Mouse (Mus musculus) stomach, embryonic 16.5 days (tissue): ENCODE results near the gene Cela3b. TPM values are rescaled to one million over a fixed set of nuclear protein-coding genes. Genes with fewer than 3 reads are reported as not detected.
"Not testable (repeated sequence)": the region's sequence is repeated elsewhere in the genome, so short reads cannot be mapped to it uniquely, and the experiment has no call there.

ENCODE experiments used
- ATAC-seq: fragments of 200-750 bp; cut with Nextera tagmentation; 2 replicates; pipeline ENCODE4 v1.8.0; 2017; ENCODE audit warnings: moderate number of reproducible peaks, moderate TSS enrichment; ENCODE audit not compliant: insufficient read depth, low FRiP score
- H3K27ac ChIP-seq: fragments of 300-500 bp; sonication (generic); 2 replicates; pipeline ENCODE4 v1.5.1; 2014; ENCODE audit warnings: low read length
- H3K27me3 ChIP-seq: fragments of 300-500 bp; sonication (generic); 2 replicates; pipeline ENCODE4 v1.6.1; 2014; ENCODE audit warnings: low read length, control low read depth, mixed read lengths; ENCODE audit not compliant: control insufficient read depth, insufficient read depth
- H3K36me3 ChIP-seq: fragments of 300-500 bp; sonication (generic); 2 replicates; pipeline ENCODE4 v1.6.1; 2014; ENCODE audit warnings: low read length; ENCODE audit not compliant: control insufficient read depth, insufficient read depth
- H3K4me1 ChIP-seq: fragments of 300-500 bp; sonication (generic); 2 replicates; pipeline ENCODE4 v1.6.1; 2014; ENCODE audit warnings: low read length, control low read depth, mixed read lengths; ENCODE audit not compliant: control insufficient read depth, insufficient read depth
- H3K4me2 ChIP-seq: fragments of 300-500 bp; sonication (generic); 2 replicates; pipeline ENCODE4 v1.6.1; 2014; ENCODE audit warnings: low read depth, low read length, mixed read lengths
- H3K4me3 ChIP-seq: fragments of 300-500 bp; sonication (generic); replicated peaks from 2 replicates; pipeline ENCODE4 v1.5.1; 2014; ENCODE audit warnings: mild to moderate bottlenecking, low read length
- H3K9ac ChIP-seq: fragments of 300-500 bp; sonication (generic); 2 replicates; pipeline ENCODE4 v1.6.1; 2014; ENCODE audit warnings: low read length
- H3K9me3 ChIP-seq: fragments of 300-500 bp; sonication (generic); replicated peaks from 2 replicates; pipeline ENCODE4 v1.6.1; 2016; ENCODE audit warnings: low read length, control low read depth; ENCODE audit not compliant: control insufficient read depth
- WGBS: fragments of 180-500 bp; shearing (Covaris S2); extraction: QIAGEN DNeasy Blood & Tissue Kit; methylation state at CpG from one replicate; pipeline ENCODE4 v1.1.7; 2014; 5-methylcytosine and 5-hydroxymethylcytosine counted together
- polyA plus RNA-seq: library from polyadenylated mRNA; unstranded; fragments of >200 nt; fragmentation: Nextera tagmentation; extraction: Ambion mirVana; gene quantifications from 2 replicates; pipeline ENCODE4 v1.2.1, GENCODE M21; 2015

Cela3b gene
- polyA plus RNA-seq, 1 experiment from 2014 or later: 406 TPM

GRCm38 (mm10) chr4:137443625-137444024 is 13.3 kb upstream of the Cela3b start:
- ATAC-seq: peak; percentile 12; the same call in 1 of the 2 replicates
- Histone ChIP-seq H3K4me2 (no peak overlapping the region; the same call in 1 of the 2 replicates), H3K9ac (no peak overlapping the region), H3K4me3 (no peak overlapping the region), H3K27me3 (no peaks in the 10 kb centered on the region), H3K27ac (no peak overlapping the region), H3K36me3 (no peaks in the 10 kb centered on the region), H3K4me1 (peaks cover 21% of the 10 kb centered on the region), H3K9me3 (no peaks in the 10 kb centered on the region)
- WGBS: 10% methylated on average over 5 of the region's 5 CpGs

- 85% methylated on average over 4 of the region's 4 CpGs for WGBS
- Histone ChIP-seq H3K4me1 (peaks cover 9% of the 10 kb centered on the region), H3K27me3 (no peaks in the 10 kb centered on the region), H3K4me2 (no peak overlapping the region), H3K9ac (no peak overlapping the region), H3K36me3 (no peaks in the 10 kb centered on the region), H3K9me3 (no peaks in the 10 kb centered on the region), H3K4me3 (no peak overlapping the region), H3K27ac (no peak overlapping the region)
- ATAC-seq: no peak
Observed at GRCm38 (mm10) chr4:137441332-137441731, 11.0 kb upstream of the Cela3b start.

DNA sequence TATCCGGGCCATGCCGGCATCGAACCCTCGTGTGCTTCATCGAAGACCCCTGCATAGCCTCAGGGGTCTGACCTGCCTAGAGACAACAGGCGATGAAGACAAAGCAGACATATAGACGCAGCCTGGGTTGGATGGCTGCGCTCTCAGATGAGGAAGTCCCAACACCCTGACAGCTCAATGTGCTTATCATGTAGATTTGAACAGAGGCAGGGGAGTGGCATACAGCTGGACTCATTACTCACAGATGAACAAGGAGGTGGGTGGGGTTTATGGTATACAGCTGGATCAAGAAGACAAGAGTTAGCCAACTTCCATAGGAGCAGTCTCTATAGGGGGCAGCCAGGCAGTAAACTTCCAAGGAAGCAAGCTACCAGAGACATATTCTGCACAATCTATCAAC is 8.5 kb upstream of the Cela3b start:
- Histone ChIP-seq H3K4me1 (peaks cover 8% of the 10 kb centered on the region), H3K4me3 (no peak overlapping the region), H3K27me3 (no peaks in the 10 kb centered on the region), H3K36me3 (no peaks in the 10 kb centered on the region), H3K4me2 (no peak overlapping the region), H3K9me3 (no peaks in the 10 kb centered on the region), H3K27ac (no peak overlapping the region), H3K9ac (no peak overlapping the region)
- ATAC-seq: no peak; the same call in 1 of the 2 replicates
- WGBS: 85% methylated on average over 8 of the region's 8 CpGs

DNA sequence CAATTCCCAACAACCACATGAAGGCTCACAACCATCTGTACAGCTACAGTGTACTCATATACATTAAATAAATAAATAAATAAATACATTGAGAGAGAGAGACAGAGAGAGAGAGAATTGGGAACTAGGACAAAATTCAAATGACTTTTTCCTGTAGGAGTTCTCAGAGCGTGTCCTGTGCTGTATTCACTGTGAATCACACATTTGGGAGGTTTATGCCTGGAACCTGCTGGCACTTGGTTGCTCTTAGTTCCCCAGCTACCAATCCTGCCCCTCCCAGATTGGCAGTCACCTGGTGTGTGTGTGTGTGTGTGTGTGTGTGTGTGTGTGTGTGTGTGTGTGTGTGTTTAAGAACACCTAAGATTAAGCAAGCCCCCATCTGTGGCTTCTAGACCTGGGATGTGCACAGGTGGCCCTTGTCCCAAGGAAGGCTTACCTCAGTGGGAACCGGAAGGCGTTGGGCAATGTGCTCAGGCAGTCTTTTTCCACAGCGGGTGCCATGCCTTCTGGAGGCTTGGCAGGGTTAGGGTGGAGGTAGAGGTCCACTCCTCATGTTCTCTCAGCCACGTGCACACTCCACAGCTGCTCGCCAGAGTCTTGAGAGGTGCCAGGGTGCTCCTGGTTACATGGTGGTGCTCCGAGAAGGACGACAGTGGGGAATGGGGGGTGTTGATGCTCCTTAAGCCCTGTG is 6.8 kb upstream of the Cela3b start:
- 0 out of 2 replicates have a peak, but pooled peaks have one; percentile 29 for ATAC-seq
- 87% methylated on average over 8 of the region's 8 CpGs for WGBS
- Histone ChIP-seq H3K27me3 (no peaks in the 10 kb centered on the region), H3K36me3 (no peaks in the 10 kb centered on the region), H3K4me3 (no peak overlapping the region), H3K4me2 (no peak overlapping the region), H3K9me3 (no peaks in the 10 kb centered on the region), H3K4me1 (peaks cover 6% of the 10 kb centered on the region; the same call in 1 of the 2 replicates), H3K27ac (no peak overlapping the region), H3K9ac (no peak overlapping the region)

DNA sequence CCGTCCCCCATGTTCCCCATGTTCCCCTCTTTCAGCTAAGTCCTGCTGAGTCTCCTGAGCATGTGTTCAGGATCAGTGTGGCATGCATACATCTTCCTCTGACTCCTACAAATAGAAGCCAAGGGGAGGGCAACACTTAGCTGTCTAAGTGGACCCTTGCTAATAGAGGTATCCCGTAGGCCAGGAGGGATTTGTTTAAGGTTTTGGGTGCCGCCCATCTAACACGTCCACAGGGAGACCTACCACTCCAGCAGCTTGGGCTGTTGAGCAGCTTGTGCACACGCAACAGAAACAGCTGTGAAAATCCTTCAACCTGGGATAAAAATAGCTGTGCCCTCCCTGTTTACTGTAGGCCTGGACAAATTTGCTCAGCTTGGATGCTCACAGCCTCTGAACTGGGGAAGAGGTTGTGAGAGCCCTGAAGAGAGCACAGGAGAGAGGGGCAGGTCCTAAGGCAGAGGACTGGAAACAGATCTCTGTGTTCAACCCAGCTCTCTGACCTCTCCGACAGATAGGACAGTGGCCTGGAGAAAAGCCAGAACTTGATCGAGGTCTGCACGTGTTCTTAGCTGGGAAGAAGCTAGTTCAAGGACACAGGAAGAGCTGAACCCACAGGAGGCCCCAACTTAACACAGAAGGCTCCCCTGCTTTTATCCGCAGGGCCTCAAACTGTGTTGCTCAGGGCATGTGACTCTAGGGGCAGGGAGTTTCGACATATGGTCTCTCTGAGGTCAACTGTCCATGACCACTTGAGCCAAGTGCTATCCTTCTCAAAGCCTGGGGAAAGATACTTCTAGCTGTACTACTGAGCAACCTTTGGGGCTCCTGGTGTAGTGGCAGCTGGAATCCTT is 2.6 kb upstream of the Cela3b start:
- H3K27me3 ChIP-seq, H3K36me3 ChIP-seq, H3K9me3 ChIP-seq, H3K9ac ChIP-seq, H3K4me1 ChIP-seq, H3K4me2 ChIP-seq, H3K4me3 ChIP-seq, H3K27ac ChIP-seq: not testable (repeated sequence)
- ATAC-seq: peak; percentile 50; the same call in 1 of the 2 replicates
- WGBS: 51% methylated on average over 10 of the region's 10 CpGs

DNA sequence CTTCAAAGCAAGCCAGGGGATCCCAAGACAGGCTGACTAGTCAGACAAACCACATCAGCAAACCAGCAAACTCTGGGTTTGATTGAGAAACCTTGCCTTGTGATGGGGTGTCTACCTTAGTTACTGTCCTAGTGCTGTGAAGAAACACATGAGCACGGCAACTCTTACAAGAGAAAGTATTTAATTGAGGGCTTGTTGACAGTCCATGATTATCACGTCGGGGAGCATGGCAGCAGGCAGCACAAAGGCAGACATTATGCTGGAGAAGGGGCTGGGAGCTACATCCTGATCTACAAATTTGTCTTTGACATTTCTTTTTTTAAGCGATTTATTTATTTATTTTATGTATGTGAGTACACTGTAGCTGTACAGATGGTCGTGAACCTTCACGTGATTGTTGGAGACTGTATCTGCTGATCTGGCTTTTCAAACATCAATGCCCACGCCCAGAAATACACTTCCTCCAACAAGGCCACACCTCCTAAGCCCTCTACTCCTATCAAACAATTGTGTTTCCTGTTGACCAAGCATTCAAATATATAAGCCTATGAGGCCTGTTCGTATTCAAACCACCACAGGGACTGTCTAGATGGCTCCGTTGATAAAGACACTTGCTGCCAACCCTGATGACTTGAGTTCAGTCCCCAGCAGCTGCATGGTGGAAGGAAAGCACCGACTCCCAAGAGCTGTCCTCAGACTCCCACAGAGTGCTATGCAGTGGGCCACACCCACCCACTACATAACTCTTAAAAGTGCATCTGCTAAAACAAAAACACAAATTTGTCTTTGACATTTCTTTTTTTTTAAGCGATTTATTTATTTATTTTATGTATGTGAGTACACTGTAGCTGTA is 12.4 kb downstream of the Cela3b start:
- no peak overlapping the region for H3K9ac ChIP-seq
- WGBS: 57% methylated on average over 11 of the region's 11 CpGs
- no peaks in the 10 kb centered on the region for H3K36me3 ChIP-seq
- no peaks in the 10 kb centered on the region for H3K4me1 ChIP-seq
- H3K4me3 ChIP-seq: no peak overlapping the region
- H3K9me3 ChIP-seq: no peaks in the 10 kb centered on the region
- no peak overlapping the region for H3K4me2 ChIP-seq
- no peak overlapping the region for H3K27ac ChIP-seq
- no peaks in the 10 kb centered on the region for H3K27me3 ChIP-seq
- ATAC-seq: peak; percentile 65; the same call in 1 of the 2 replicates

- Histone ChIP-seq H3K36me3 (no peaks in the 10 kb centered on the region), H3K9ac (no peak overlapping the region), H3K4me1 (no peaks in the 10 kb centered on the region), H3K9me3 (no peaks in the 10 kb centered on the region), H3K27me3 (no peaks in the 10 kb centered on the region), H3K4me2 (no peak overlapping the region), H3K27ac (no peak overlapping the region), H3K4me3 (no peak overlapping the region)
- WGBS: 65% methylated on average over 1 of the region's 1 CpGs
- ATAC-seq: no peak
Observed at GRCm38 (mm10) chr4:137414936-137415335, 15.4 kb downstream of the Cela3b start.

- H3K4me1 ChIP-seq, H3K36me3 ChIP-seq, H3K9me3 ChIP-seq, H3K27me3 ChIP-seq, H3K4me3 ChIP-seq, H3K27ac ChIP-seq, H3K4me2 ChIP-seq, H3K9ac ChIP-seq: not testable (repeated sequence)
- ATAC-seq: peak; percentile 53; the same call in 1 of the 2 replicates
- WGBS: 48% methylated on average over 7 of the region's 7 CpGs
Observed at GRCm38 (mm10) chr4:137412185-137412709, 18.1 kb downstream of the Cela3b start.
